Mouse (Mus musculus) embryonic facial prominence, embryonic 11.5 days (tissue): ENCODE results near the gene Ppp2r2c. TPM values are rescaled to one million over a fixed set of nuclear protein-coding genes. Genes with fewer than 3 reads are reported as not detected.

ENCODE experiments used
- ATAC-seq: fragments of 200-750 bp; cut with Nextera tagmentation; replicated peaks from 2 replicates; pipeline ENCODE4 v1.8.0; 2017; ENCODE audit warnings: low read depth; ENCODE audit not compliant: insufficient number of reproducible peaks, low FRiP score, low TSS enrichment
- DNase-seq: peaks from one replicate; pipeline ENCODE4 v3.0.0-alpha.2; 2015; ENCODE audit warnings: low spot score
- H3K27ac ChIP-seq: fragments of 300-500 bp; sonication (generic); replicated peaks from 2 replicates; pipeline ENCODE4 v1.5.1; 2014; ENCODE audit warnings: mild to moderate bottlenecking, low read depth, low read length, control low read depth
- H3K27me3 ChIP-seq: fragments of 300-500 bp; sonication (generic); 2 replicates; pipeline ENCODE4 v1.6.1; 2014; ENCODE audit warnings: mild to moderate bottlenecking, low read length, moderate library complexity, mixed read lengths; ENCODE audit not compliant: control insufficient read depth, insufficient read depth
- H3K36me3 ChIP-seq: fragments of 300-500 bp; sonication (generic); replicated peaks from 2 replicates; pipeline ENCODE4 v1.6.1; 2014; ENCODE audit warnings: low read depth, mild to moderate bottlenecking, low read length, moderate library complexity, mixed read lengths; ENCODE audit not compliant: control insufficient read depth, insufficient read depth
- H3K4me1 ChIP-seq: fragments of 300-500 bp; sonication (generic); 2 replicates; pipeline ENCODE4 v1.6.1; 2014; ENCODE audit warnings: low read length, mixed read lengths; ENCODE audit not compliant: control insufficient read depth, insufficient read depth
- H3K4me2 ChIP-seq: fragments of 300-500 bp; sonication (generic); 2 replicates; pipeline ENCODE4 v1.6.1; 2014; ENCODE audit warnings: low read depth, mild to moderate bottlenecking, control low read depth, low read length, moderate library complexity
- H3K4me3 ChIP-seq: fragments of 300-500 bp; sonication (generic); 2 replicates; pipeline ENCODE4 v1.5.1; 2014; ENCODE audit warnings: low read depth, low read length, control low read depth
- H3K9ac ChIP-seq: fragments of 300-500 bp; sonication (generic); replicated peaks from 2 replicates; pipeline ENCODE4 v1.6.1; 2014; ENCODE audit warnings: mild to moderate bottlenecking, control low read depth, low read length
- H3K9me3 ChIP-seq: fragments of 300-500 bp; sonication (generic); replicated peaks from 2 replicates; pipeline ENCODE4 v1.6.1; 2016; ENCODE audit warnings: mild to moderate bottlenecking, low read length, inconsistent platforms, mixed read lengths; ENCODE audit not compliant: control insufficient read depth
- WGBS: fragments of 180-500 bp; shearing (Covaris S2); extraction: QIAGEN DNeasy Blood & Tissue Kit; methylation state at CpG from one replicate; pipeline ENCODE4 v1.1.7; 2014; 5-methylcytosine and 5-hydroxymethylcytosine counted together
- polyA plus RNA-seq: library from polyadenylated mRNA; unstranded; fragments of >200 nt; fragmentation: Nextera tagmentation; extraction: Ambion mirVana; gene quantifications from 2 replicates; pipeline ENCODE4 v1.2.1, GENCODE M21; 2014

Gene Ppp2r2c
- polyA plus RNA-seq, 1 experiment from 2014 or later: 1.2 TPM

DNA sequence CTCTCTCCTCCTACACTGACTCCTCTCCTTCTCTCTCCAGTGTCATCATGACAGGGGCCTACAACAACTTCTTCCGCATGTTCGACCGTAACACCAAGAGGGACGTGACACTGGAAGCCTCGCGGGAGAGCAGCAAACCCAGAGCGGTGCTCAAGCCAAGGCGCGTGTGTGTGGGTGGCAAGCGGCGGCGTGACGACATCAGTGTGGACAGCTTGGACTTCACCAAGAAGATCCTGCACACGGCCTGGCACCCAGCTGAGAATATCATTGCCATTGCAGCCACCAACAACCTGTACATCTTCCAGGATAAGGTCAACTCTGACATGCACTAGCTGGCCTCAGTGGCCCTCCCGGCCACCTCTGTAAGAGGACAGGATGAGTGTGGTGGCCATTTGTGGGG, 84.0 kb downstream of the Ppp2r2c start:
- Histone ChIP-seq H3K36me3 (no peaks in the 10 kb centered on the region), H3K4me2 (no peak overlapping the region), H3K27me3 (no peaks in the 10 kb centered on the region), H3K9me3 (no peaks in the 10 kb centered on the region), H3K9ac (no peak overlapping the region), H3K4me3 (no peak overlapping the region), H3K27ac (no peak overlapping the region), H3K4me1 (no peaks in the 10 kb centered on the region)
- ATAC-seq (no peak), DNase-seq (no peak)
- WGBS: 89% methylated on average over 15 of the region's 15 CpGs

DNA sequence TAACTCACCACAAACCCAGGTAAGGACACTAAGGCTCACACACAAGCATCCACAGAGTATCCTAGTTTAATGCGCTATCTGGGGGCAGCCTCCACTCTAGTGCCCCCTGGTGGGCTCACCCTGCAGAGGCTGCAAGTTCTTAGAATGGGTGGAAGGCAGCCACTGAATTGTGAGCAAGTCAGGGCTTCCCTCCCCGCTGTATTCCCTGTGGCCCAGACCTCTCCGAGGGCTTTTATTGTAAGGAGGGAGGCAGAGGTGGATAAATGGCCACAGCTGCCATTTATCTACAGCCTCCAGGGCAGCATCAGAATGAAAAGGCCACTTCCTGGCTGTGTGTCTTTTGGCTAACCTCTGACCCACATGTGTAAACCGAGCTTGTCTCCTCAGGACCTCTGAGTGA, 87.1 kb downstream of the Ppp2r2c start:
- no peaks in the 10 kb centered on the region for H3K4me1 ChIP-seq
- no peaks in the 10 kb centered on the region for H3K36me3 ChIP-seq
- H3K4me2 ChIP-seq: no peak overlapping the region
- H3K9ac ChIP-seq: no peak overlapping the region
- peak; percentile 55 for DNase-seq
- H3K27me3 ChIP-seq: no peaks in the 10 kb centered on the region
- no peak overlapping the region for H3K27ac ChIP-seq
- no peak overlapping the region for H3K4me3 ChIP-seq
- no peaks in the 10 kb centered on the region for H3K9me3 ChIP-seq
- ATAC-seq: no peak
- 9% methylated on average over 4 of the region's 4 CpGs for WGBS

DNA sequence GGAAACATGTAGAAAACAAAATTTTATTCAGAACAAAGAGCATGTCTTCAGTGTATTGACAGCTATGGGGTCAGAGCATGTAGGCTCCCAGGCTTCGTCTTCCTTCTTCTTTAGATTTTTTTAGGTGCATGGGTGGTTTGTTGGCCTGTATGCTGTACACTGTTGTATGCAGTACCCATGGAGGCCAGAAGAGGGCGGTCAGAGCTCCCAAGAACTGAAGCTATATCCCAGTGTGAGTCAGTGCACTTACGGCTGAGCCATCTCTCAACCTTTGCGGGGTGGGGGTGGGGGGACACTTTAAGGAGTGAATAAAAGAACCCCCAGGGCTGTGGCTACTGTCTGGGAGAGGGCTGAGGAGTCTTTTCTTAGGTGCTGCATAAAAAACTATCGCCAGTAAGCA, 90.5 kb downstream of the Ppp2r2c start:
- H3K4me3 ChIP-seq: no peak overlapping the region
- peak; percentile 71 for DNase-seq
- no peaks in the 10 kb centered on the region for H3K9me3 ChIP-seq
- 36% methylated on average over 5 of the region's 5 CpGs for whole genome bisulfite sequencing
- no peaks in the 10 kb centered on the region for H3K36me3 ChIP-seq
- ATAC-seq: no peak
- H3K27ac ChIP-seq: no peak overlapping the region
- no peak overlapping the region for H3K9ac ChIP-seq
- no peaks in the 10 kb centered on the region for H3K4me1 ChIP-seq
- H3K4me2 ChIP-seq: no peak overlapping the region
- H3K27me3 ChIP-seq: no peaks in the 10 kb centered on the region

DNA sequence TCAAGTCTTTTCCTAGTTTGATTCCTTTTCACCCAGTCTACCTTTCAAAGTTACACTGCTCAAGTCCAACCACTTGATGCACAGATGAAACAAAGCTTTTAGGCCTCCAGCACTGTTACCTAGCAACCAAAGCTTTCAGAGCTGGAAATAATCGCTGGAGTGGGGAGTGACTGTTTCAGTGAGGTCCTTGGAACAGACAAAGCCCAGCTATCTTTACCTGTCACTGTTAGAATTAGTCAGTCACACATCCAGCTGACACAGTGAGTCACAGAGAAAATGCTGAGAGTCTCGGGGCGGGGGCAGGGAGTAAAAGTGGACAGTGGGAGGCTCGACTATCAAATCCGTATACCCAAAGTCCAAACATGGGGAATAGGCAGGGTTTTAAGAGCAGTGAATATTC, 92.2 kb downstream of the Ppp2r2c start:
- no peaks in the 10 kb centered on the region for H3K9me3 ChIP-seq
- H3K27ac ChIP-seq: no peak overlapping the region
- no peak overlapping the region for H3K9ac ChIP-seq
- ATAC-seq (no peak), DNase-seq (peak; percentile 56)
- H3K36me3 ChIP-seq: no peaks in the 10 kb centered on the region
- WGBS: 52% methylated on average over 5 of the region's 5 CpGs
- no peaks in the 10 kb centered on the region for H3K27me3 ChIP-seq
- H3K4me1 ChIP-seq: no peaks in the 10 kb centered on the region
- no peak overlapping the region for H3K4me3 ChIP-seq
- no peak overlapping the region for H3K4me2 ChIP-seq

DNA sequence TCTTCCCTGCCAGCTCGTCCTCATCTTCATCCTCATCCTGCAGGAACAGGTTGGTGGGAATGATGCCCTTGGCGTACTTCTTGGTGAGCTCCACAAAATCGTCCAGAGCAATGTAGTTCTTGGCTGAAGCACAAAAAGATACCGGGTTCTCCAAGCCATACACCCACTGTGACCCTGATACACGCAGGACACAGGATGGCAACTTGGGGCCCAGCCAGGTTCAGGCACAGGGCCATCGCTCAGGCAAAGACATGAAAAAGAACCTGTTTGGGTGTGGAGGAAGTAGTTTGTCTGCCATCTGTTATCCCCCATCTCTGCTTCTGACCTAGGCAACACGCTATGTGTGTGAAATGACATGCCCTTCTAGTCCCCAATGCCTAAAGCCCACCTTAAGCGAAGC, 103.3 kb downstream of the Ppp2r2c start:
- no peaks in the 10 kb centered on the region for H3K9me3 ChIP-seq
- H3K4me2 ChIP-seq: no peak overlapping the region
- 86% methylated on average over 8 of the region's 8 CpGs for WGBS
- H3K4me3 ChIP-seq: no peak overlapping the region
- H3K4me1 ChIP-seq: no peaks in the 10 kb centered on the region
- H3K27me3 ChIP-seq: no peaks in the 10 kb centered on the region
- H3K9ac ChIP-seq: no peak overlapping the region
- ATAC-seq (no peak), DNase-seq (no peak)
- H3K36me3 ChIP-seq: peaks cover 3% of the 10 kb centered on the region; the same call in 1 of the 2 replicates
- no peak overlapping the region for H3K27ac ChIP-seq

DNA sequence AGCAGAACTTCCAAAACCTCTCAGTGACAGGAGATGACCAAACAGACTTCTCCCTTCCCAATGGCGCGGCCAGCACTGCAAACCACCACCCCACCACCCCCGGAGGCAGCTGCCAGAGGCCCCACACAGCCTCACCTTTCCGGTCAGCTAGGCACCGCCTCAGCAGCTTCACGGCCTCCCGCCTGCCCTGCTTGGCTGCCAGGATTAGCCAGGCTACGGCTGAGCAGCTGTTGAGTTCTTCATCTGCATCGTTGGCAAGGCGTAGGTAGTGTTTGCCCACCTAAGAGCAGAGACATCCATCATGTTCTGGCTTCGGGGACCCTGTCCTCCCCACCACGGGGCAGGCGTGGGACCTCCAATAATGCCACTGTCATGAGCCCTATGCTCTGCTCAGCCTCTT, 107.0 kb downstream of the Ppp2r2c start:
- no peak for DNase-seq
- Histone ChIP-seq H3K9ac (no peak overlapping the region), H3K9me3 (no peaks in the 10 kb centered on the region), H3K27ac (no peak overlapping the region), H3K4me3 (no peak overlapping the region), H3K36me3 (no peaks in the 10 kb centered on the region), H3K27me3 (no peaks in the 10 kb centered on the region), H3K4me2 (no peak overlapping the region), H3K4me1 (no peaks in the 10 kb centered on the region)
- 87% methylated on average over 13 of the region's 13 CpGs for WGBS
- no peak for ATAC-seq

DNA sequence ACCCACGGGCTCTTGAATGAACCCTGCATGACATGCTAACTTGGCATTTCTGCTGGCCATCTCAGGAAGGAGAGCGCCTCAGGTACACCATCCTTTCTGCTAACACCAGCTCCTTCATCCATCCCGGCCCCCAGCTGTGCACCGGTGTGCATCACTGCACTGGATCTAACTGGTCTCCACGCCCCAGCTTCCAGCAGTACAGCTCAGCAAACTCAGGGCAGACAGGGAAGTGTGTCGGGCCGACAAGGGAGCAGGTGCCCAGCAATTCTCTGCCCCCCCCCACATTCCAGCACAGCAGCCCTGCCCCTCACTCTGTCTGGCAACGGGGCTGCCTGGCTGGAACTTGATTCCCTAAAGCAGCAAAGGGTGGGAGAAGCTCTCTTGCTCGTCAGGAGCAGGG, 109.5 kb downstream of the Ppp2r2c start:
- H3K36me3 ChIP-seq: no peaks in the 10 kb centered on the region
- H3K4me1 ChIP-seq: no peaks in the 10 kb centered on the region
- no peak overlapping the region for H3K4me3 ChIP-seq
- H3K27me3 ChIP-seq: no peaks in the 10 kb centered on the region
- DNase-seq: no peak
- no peak for ATAC-seq
- H3K9me3 ChIP-seq: no peaks in the 10 kb centered on the region
- no peak overlapping the region for H3K9ac ChIP-seq
- no peak overlapping the region for H3K4me2 ChIP-seq
- H3K27ac ChIP-seq: no peak overlapping the region
- WGBS: 61% methylated on average over 9 of the region's 9 CpGs

DNA sequence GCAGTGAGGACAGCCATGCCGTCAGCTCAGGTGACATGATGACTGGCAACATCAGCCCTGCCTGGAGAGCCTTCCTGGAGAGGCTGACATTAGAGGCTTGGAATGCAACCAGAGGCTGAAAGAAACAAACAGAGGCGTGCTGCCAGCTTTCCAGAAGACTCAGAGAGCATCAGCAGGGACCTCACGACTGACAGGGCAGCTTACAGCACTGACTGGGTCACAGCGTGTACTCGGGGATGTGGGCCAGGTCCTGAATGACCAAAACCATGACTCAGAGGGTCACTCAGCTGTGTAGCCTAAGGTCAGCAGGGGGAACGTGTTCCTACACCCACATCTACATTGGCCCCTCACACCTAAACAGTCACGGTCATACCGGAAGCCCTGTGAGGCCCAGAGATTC, 110.7 kb downstream of the Ppp2r2c start:
- no peaks in the 10 kb centered on the region for H3K36me3 ChIP-seq
- ATAC-seq: no peak
- no peaks in the 10 kb centered on the region for H3K9me3 ChIP-seq
- H3K27me3 ChIP-seq: no peaks in the 10 kb centered on the region
- no peak for DNase-seq
- no peak overlapping the region for H3K4me3 ChIP-seq
- H3K27ac ChIP-seq: no peak overlapping the region
- no peak overlapping the region for H3K9ac ChIP-seq
- H3K4me1 ChIP-seq: no peaks in the 10 kb centered on the region
- WGBS: 78% methylated on average over 8 of the region's 8 CpGs
- H3K4me2 ChIP-seq: no peak overlapping the region
